Mouse (Mus musculus) liver, adult 2 months (tissue): ENCODE measurements around the gene Ackr4. TPM values are rescaled to one million over a fixed set of nuclear protein-coding genes. Genes with fewer than 3 reads are reported as not detected.

Experiments used
- DNase-seq: peaks from one replicate; pipeline ENCODE4 v3.0.0-alpha.2; 2011; ENCODE audit warnings: low read depth, low spot score; ENCODE audit errors: extremely low read depth
- H3K27ac ChIP-seq: fragments of 200-500 bp; replicated peaks from 2 replicates; pipeline ENCODE4 v1.5.1; 2012; ENCODE audit warnings: low read depth, mild to moderate bottlenecking, control low read depth, inconsistent platforms, low read length; ENCODE audit not compliant: insufficient read depth
- H3K27me3 ChIP-seq: fragments of 200-500 bp; 2 replicates; pipeline ENCODE4 v1.6.1; 2012; ENCODE audit warnings: mild to moderate bottlenecking, moderate library complexity, low read length, inconsistent platforms; ENCODE audit not compliant: control insufficient read depth, insufficient read depth
- H3K36me3 ChIP-seq: fragments of 200-500 bp; 2 replicates; pipeline ENCODE4 v1.6.1; 2012; ENCODE audit warnings: low read length, inconsistent platforms; ENCODE audit not compliant: control insufficient read depth, insufficient read depth
- H3K4me1 ChIP-seq: fragments of 200-500 bp; 2 replicates; pipeline ENCODE4 v1.6.1; 2011; ENCODE audit warnings: low read length; ENCODE audit not compliant: control insufficient read depth, insufficient read depth
- H3K4me3 ChIP-seq: fragments of 200-500 bp; 2 replicates; pipeline ENCODE4 v1.5.1; 2011; ENCODE audit warnings: low read depth, mild to moderate bottlenecking, control low read depth, low read length, moderate library complexity; ENCODE audit not compliant: insufficient read depth
- H3K79me2 ChIP-seq: fragments of 200-500 bp; 2 replicates; pipeline ENCODE4 v1.6.1; 2012; ENCODE audit warnings: inconsistent platforms, mild to moderate bottlenecking, low read length, moderate library complexity; ENCODE audit not compliant: control insufficient read depth, insufficient read depth
- H3K9ac ChIP-seq: fragments of 200-500 bp; 2 replicates; pipeline ENCODE4 v1.6.1; 2012; ENCODE audit warnings: low read depth, mild to moderate bottlenecking, control low read depth, inconsistent platforms, low read length
- CTCF ChIP-seq: fragments of 200-500 bp; IDR thresholded peaks from 2 replicates; pipeline ENCODE4 v1.5.1; 2011; ENCODE audit warnings: low read depth, low read length, control low read depth
- POLR2A ChIP-seq: fragments of 200-500 bp; IDR thresholded peaks from 2 replicates; pipeline ENCODE4 v1.6.1; 2011; ENCODE audit warnings: low read length, control low read depth; ENCODE audit not compliant: insufficient read depth; ENCODE audit errors: extremely low read depth
- WGBS: fragments of 180-500 bp; shearing (Covaris S2); methylation state at CpG from one replicate; pipeline ENCODE4 v1.1.7; 2018; 5-methylcytosine and 5-hydroxymethylcytosine counted together
- polyA plus RNA-seq: library from polyadenylated mRNA; depleted of rRNA; stranded (reverse); fragments of >200 nt; gene quantifications from 2 replicates; pipeline ENCODE4 v1.2.3, GENCODE M21; 2012
- total RNA-seq: library from RNA; depleted of rRNA; stranded (reverse); fragments of >200 nt; gene quantifications from 2 replicates; pipeline ENCODE4 v1.2.3, GENCODE M21; 2014

Ackr4 gene
- total and polyA plus RNA-seq, 2 experiments = 0.54 to 2.4 TPM

GRCm38 (mm10) chr9:104161117-104161516 lies 34.4 kb upstream of the Ackr4 start:
- Histone ChIP-seq H3K9ac (peak overlapping the region; percentile 22; the same call in 1 of the 2 replicates), H3K79me2 (no peaks in the 10 kb centered on the region), H3K27ac (peak overlapping the region; percentile 86), H3K4me1 (peaks cover 10% of the 10 kb centered on the region; the same call in 1 of the 2 replicates), H3K27me3 (no peaks in the 10 kb centered on the region), H3K4me3 (no peak overlapping the region), H3K36me3 (peaks cover 58% of the 10 kb centered on the region)
- WGBS = 23% methylated on average over 7 of the region's 7 CpGs
- TF ChIP-seq CTCF = no peak
- no peak for TF ChIP-seq POLR2A
- peak; percentile 92 for DNase-seq

- Histone ChIP-seq H3K36me3 (peaks cover 54% of the 10 kb centered on the region), H3K79me2 (no peaks in the 10 kb centered on the region), H3K9ac (no peak overlapping the region), H3K4me3 (no peak overlapping the region), H3K27ac (no peak overlapping the region), H3K4me1 (peaks cover 7% of the 10 kb centered on the region; the same call in 1 of the 2 replicates), H3K27me3 (no peaks in the 10 kb centered on the region)
- 96% methylated on average over 7 of the region's 7 CpGs for WGBS
- DNase-seq = no peak
- TF ChIP-seq CTCF (no peak), POLR2A (no peak)
These were observed 30.6 kb upstream of the Ackr4 start for GRCm38 (mm10) chr9:104157291-104157690.

- no peak for DNase-seq
- peaks cover 4% of the 10 kb centered on the region; the same call in 1 of the 2 replicates for H3K4me1 ChIP-seq
- H3K27ac ChIP-seq = no peak overlapping the region
- H3K36me3 ChIP-seq = peaks cover 54% of the 10 kb centered on the region
- over 99% methylated on average over 8 of the region's 8 CpGs for WGBS
- no peaks in the 10 kb centered on the region for H3K27me3 ChIP-seq
- H3K9ac ChIP-seq = no peak overlapping the region
- TF ChIP-seq POLR2A = no peak
- TF ChIP-seq CTCF = no peak
- no peak overlapping the region for H3K4me3 ChIP-seq
- no peaks in the 10 kb centered on the region for H3K79me2 ChIP-seq
These were observed 29.8 kb upstream of the Ackr4 start for GRCm38 (mm10) chr9:104156506-104156905.

- Histone ChIP-seq H3K27me3 (no peaks in the 10 kb centered on the region), H3K79me2 (no peaks in the 10 kb centered on the region), H3K4me1 (no peaks in the 10 kb centered on the region), H3K27ac (no peak overlapping the region), H3K4me3 (no peak overlapping the region), H3K9ac (no peak overlapping the region), H3K36me3 (peaks cover 58% of the 10 kb centered on the region)
- TF ChIP-seq POLR2A = no peak
- no peak for TF ChIP-seq CTCF
- 97% methylated on average over 14 of the region's 14 CpGs for WGBS
- DNase-seq = no peak
These were observed 28.5 kb upstream of the Ackr4 start for GRCm38 (mm10) chr9:104155100-104155715.

- Histone ChIP-seq H3K27ac (no peak overlapping the region), H3K9ac (no peak overlapping the region), H3K4me3 (no peak overlapping the region), H3K79me2 (no peaks in the 10 kb centered on the region), H3K4me1 (no peaks in the 10 kb centered on the region), H3K36me3 (peaks cover 34% of the 10 kb centered on the region), H3K27me3 (no peaks in the 10 kb centered on the region)
- WGBS = 95% methylated on average over 7 of the region's 7 CpGs
- no peak for DNase-seq
- TF ChIP-seq CTCF (no peak), POLR2A (no peak)
These were observed 25.4 kb upstream of the Ackr4 start for GRCm38 (mm10) chr9:104152121-104152520.

- Histone ChIP-seq H3K79me2 (no peaks in the 10 kb centered on the region), H3K9ac (no peak overlapping the region), H3K27ac (no peak overlapping the region), H3K36me3 (peaks cover 17% of the 10 kb centered on the region), H3K4me3 (no peak overlapping the region), H3K4me1 (no peaks in the 10 kb centered on the region), H3K27me3 (no peaks in the 10 kb centered on the region)
- 70% methylated on average over 7 of the region's 7 CpGs for WGBS
- no peak for TF ChIP-seq CTCF
- TF ChIP-seq POLR2A = no peak
- DNase-seq = peak; percentile 53
These were observed 22.2 kb upstream of the Ackr4 start for GRCm38 (mm10) chr9:104148969-104149368.
